Mouse (Mus musculus) limb, embryonic 14.5 days (tissue): ENCODE measurements around the gene Chd9. TPM values are rescaled to one million over a fixed set of nuclear protein-coding genes. Genes with fewer than 3 reads are reported as not detected.

Experiments
- ATAC-seq: fragments of 200-750 bp; cut with Nextera tagmentation; 2 replicates; pipeline ENCODE4 v1.8.0; 2017; ENCODE audit warnings: low read depth, moderate number of reproducible peaks, moderate TSS enrichment; ENCODE audit not compliant: low FRiP score
- DNase-seq: peaks from one replicate; pipeline ENCODE4 v3.0.0-alpha.2; 2015; ENCODE audit warnings: low spot score
- H3K27ac ChIP-seq: fragments of 300-500 bp; sonication (generic); replicated peaks from 2 replicates; pipeline ENCODE4 v1.5.1; 2014; ENCODE audit warnings: low read depth, mild to moderate bottlenecking, low read length, moderate library complexity, mixed read lengths
- H3K27me3 ChIP-seq: fragments of 300-500 bp; sonication (generic); 2 replicates; pipeline ENCODE4 v1.6.1; 2014; ENCODE audit warnings: low read length, mixed read lengths; ENCODE audit not compliant: control insufficient read depth, insufficient read depth
- H3K36me3 ChIP-seq: fragments of 300-500 bp; sonication (generic); 2 replicates; pipeline ENCODE4 v1.6.1; 2014; ENCODE audit warnings: mild to moderate bottlenecking, low read length, moderate library complexity, mixed read lengths; ENCODE audit not compliant: control insufficient read depth, insufficient read depth
- H3K4me1 ChIP-seq: fragments of 300-500 bp; sonication (generic); 2 replicates; pipeline ENCODE4 v1.6.1; 2014; ENCODE audit warnings: antibody characterized with exemption, low read length, mixed read lengths; ENCODE audit not compliant: control insufficient read depth, insufficient read depth
- H3K4me2 ChIP-seq: fragments of 300-500 bp; sonication (generic); replicated peaks from 2 replicates; pipeline ENCODE4 v1.6.1; 2014; ENCODE audit warnings: low read depth, mild to moderate bottlenecking, low read length, moderate library complexity; ENCODE audit not compliant: severe bottlenecking
- H3K4me3 ChIP-seq: fragments of 300-500 bp; sonication (generic); replicated peaks from 2 replicates; pipeline ENCODE4 v1.5.1; 2014; ENCODE audit warnings: low read length
- H3K9ac ChIP-seq: fragments of 300-500 bp; sonication (generic); 2 replicates; pipeline ENCODE4 v1.6.1; 2014; ENCODE audit warnings: mild to moderate bottlenecking, low read depth, low read length, moderate library complexity; ENCODE audit not compliant: severe bottlenecking
- H3K9me3 ChIP-seq: fragments of 300-500 bp; sonication (generic); 2 replicates; pipeline ENCODE4 v1.6.1; 2016; ENCODE audit warnings: low read length; ENCODE audit not compliant: control insufficient read depth
- POLR2A ChIP-seq: fragments of 200-500 bp; IDR thresholded peaks from 2 replicates; pipeline ENCODE4 v1.8.0; 2012; ENCODE audit warnings: inconsistent platforms, mild to moderate bottlenecking, moderate library complexity, borderline replicate concordance; ENCODE audit not compliant: insufficient read depth, insufficient read length; ENCODE audit errors: extremely low read depth
- WGBS: fragments of 180-500 bp; shearing (Covaris S2); extraction: QIAGEN DNeasy Blood & Tissue Kit; methylation state at CpG from one replicate; pipeline ENCODE4 v1.1.7; 2014; 5-methylcytosine and 5-hydroxymethylcytosine counted together
- polyA plus RNA-seq, 2 experiments: library from polyadenylated mRNA; depleted of rRNA in 1 of 2; stranded (reverse) in 1 of 2; unstranded in 1 of 2; fragments of >200 nt; fragmentation: Nextera tagmentation in 1 of 2; extraction: Ambion mirVana in 1 of 2; gene quantifications; 2 replicates each; pipeline versions ENCODE4 v1.2.1 to v1.2.3; 2012 to 2014

The Chd9 gene
- polyA plus RNA-seq, 2 experiments: 97.2 to 143 TPM

DNA sequence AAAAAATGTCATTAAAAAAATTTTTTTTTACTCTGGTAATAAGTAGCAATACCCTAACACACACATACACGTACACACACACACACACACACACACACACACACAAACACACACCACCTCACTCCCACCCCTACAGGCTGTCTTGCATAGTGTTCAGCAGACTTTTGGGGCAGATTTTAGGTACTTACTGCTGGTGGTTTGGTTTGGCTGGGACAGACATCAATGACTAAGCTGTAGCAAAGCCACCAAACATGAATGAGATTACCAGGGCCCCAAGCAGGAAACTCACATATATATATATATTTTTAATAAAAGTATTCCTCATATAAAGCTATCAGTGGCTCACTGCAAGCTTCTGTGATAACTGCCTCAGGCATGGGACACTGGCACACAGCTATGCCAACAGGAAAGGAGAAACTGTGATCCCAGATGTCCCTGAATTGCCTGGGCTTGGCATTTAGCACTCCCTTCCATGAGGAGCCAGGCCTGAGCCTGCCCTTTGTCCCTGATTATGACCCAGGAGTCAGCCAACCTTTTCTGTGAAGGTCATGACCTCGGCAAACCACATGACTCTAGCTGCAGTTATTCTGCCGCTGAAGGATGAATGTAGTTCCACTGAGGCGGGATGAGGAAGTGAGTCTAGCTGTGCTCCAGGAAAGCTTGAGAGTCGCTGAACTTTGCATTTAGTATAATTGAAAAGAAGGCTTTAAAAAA lies 4.6 kb downstream of the Chd9 start:
- WGBS: 40% methylated on average over 5 of the region's 5 CpGs
- Histone ChIP-seq H3K9ac (no peak overlapping the region), H3K36me3 (no peaks in the 10 kb centered on the region), H3K27ac (no peak overlapping the region), H3K4me2 (no peak overlapping the region), H3K9me3 (no peaks in the 10 kb centered on the region), H3K4me3 (no peak overlapping the region), H3K4me1 (peaks cover 15% of the 10 kb centered on the region), H3K27me3 (no peaks in the 10 kb centered on the region)
- ATAC-seq (no peak), DNase-seq (no peak)
- no peak for TF ChIP-seq POLR2A

DNA sequence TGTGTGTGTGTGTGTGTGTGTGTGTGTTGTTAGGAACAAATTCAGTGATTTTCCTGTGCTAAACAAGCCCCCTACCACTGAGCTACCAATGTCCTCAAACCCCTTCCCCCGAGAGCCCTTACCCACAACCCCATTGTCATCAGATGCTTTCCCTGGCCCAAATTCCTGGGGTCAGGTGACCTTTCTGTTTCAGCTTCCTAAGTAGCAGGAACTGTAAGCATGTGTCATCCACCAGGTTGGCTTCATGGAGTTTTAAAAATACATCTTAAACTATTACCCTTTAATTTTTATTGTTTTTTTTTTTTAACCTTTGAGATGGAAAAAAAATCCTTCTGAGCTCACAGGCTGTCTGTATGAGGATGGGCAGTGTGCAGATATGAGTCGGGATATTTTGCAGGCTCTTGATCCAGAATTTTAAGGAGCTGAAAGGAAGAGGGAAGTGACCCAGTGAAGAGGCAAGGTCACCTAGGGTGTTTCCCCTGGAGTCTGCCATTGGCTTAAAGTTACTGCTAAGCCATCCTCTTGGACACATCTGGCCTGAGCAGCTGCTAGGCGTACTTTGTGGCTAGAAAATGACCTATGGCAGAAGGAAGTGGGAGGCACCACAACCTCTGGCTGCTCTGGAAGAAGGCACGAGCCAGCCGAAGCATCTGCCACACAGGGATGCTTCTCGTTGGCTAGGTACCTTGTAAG lies 5.6 kb downstream of the Chd9 start:
- Histone ChIP-seq H3K27me3 (no peaks in the 10 kb centered on the region), H3K4me1 (peaks cover 10% of the 10 kb centered on the region; the same call in 1 of the 2 replicates), H3K27ac (no peak overlapping the region), H3K4me2 (no peak overlapping the region), H3K9ac (no peak overlapping the region), H3K4me3 (no peak overlapping the region), H3K36me3 (no peaks in the 10 kb centered on the region), H3K9me3 (no peaks in the 10 kb centered on the region)
- 56% methylated on average over 6 of the region's 6 CpGs for WGBS
- no peak for TF ChIP-seq POLR2A
- ATAC-seq: no peak
- DNase-seq: no peak

DNA sequence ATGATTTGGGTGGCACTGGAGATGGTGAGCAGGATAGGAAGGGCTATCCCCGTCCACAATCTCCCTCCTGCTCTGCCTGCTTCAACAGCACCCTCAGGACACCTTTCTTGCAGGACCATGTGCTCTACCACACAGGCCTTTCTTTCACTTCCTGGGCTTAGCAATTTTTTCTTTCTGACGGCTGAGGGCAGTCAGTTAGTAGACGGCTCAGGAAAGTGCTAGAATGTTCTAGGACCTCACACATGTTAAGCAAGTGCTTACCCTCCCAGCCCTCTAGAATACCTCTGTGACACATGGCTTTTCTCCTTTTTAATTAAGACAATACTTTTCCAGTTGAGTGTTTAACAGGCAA lies 6.1 kb downstream of the Chd9 start:
- ATAC-seq: no peak

DNA sequence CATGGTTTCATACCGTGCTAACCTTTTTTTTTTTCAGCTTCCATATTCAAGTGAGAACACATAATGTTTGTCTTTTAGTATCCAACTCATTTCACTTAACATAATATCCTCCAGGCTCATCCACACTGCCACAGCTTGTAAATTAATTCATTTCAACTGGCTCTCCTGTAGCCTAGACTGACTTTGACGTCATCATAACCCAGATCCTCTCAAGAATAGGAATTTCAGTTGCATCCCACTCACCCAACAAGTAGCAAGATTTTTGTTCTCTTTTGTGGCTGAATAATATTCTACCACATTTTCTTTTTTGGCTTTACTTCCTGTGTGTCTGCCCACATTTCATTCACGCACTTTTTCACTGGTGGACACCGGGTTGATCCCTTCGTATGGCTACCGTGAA lies 9.3 kb downstream of the Chd9 start:
- TF ChIP-seq POLR2A: no peak
- ATAC-seq: no peak

More for the DNA sequence above, 6.1 kb downstream of the Chd9 start:
- WGBS: 67% methylated on average over 3 of the region's 3 CpGs
- no peak for TF ChIP-seq POLR2A
- Histone ChIP-seq H3K4me3 (no peak overlapping the region), H3K27ac (no peak overlapping the region), H3K4me1 (peaks cover 9% of the 10 kb centered on the region; the same call in 1 of the 2 replicates), H3K27me3 (no peaks in the 10 kb centered on the region), H3K4me2 (no peak overlapping the region), H3K9me3 (no peaks in the 10 kb centered on the region), H3K36me3 (no peaks in the 10 kb centered on the region), H3K9ac (no peak overlapping the region)
- no peak for DNase-seq

DNA sequence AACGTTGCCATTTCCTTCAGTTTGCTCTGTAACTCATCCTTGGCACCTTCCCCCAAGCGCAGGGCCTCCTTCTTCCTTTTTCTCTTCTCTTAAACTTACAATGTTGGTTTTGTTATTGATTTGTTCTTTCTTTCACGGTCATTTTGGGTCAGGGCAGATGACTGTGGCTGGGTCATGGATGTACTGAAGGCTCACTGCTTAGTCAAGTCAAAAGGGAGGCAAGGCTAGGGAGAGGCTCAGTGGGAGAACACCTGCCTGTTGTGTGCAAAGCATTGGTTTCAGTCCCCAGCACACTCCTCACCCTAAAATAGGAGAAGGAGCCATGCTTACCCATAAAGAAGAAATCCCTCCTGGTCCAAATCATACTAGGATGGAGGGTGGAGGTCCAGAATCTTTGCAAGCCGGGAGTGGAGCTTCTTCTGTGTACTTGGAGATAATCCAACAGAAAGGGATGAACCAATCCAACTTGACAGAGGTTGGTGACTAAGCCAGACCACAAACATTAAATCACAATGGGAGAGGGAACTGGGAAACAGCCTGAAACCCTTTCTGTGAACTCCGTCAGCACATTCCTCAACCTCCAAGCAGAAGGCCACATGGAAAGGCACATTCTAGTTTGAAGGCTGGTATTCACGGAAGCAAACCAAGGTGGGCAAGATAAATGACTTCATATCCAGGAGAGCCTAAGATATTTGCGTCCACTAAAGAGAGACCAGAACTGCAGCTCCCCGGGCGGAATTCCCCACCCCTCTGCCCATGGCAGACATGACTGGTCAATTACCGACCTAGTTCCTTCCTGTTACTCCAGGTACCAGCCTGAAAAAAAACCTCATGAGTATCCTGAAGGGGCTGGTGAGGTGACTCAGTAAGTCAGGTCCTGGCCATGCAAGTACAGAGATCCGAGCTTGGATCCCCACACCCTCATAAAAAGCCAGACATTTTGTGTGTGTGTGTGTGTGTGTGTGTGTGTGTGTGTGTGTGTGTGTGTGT lies 11.9 kb downstream of the Chd9 start:
- ATAC-seq: no peak
- DNase-seq: no peak
- no peak overlapping the region for H3K9ac ChIP-seq
- H3K36me3 ChIP-seq: no peaks in the 10 kb centered on the region
- 71% methylated on average over 11 of the region's 11 CpGs for WGBS
- no peak overlapping the region for H3K4me3 ChIP-seq
- H3K9me3 ChIP-seq: no peaks in the 10 kb centered on the region
- no peaks in the 10 kb centered on the region for H3K27me3 ChIP-seq
- no peak for TF ChIP-seq POLR2A
- peaks cover 9% of the 10 kb centered on the region for H3K4me1 ChIP-seq
- H3K4me2 ChIP-seq: no peak overlapping the region
- no peak overlapping the region for H3K27ac ChIP-seq

More for the DNA sequence above, 9.3 kb downstream of the Chd9 start:
- Histone ChIP-seq H3K4me2 (no peak overlapping the region), H3K4me1 (peaks cover 4% of the 10 kb centered on the region), H3K4me3 (no peak overlapping the region), H3K27ac (no peak overlapping the region), H3K9me3 (no peaks in the 10 kb centered on the region), H3K9ac (no peak overlapping the region), H3K36me3 (no peaks in the 10 kb centered on the region), H3K27me3 (no peaks in the 10 kb centered on the region)
- 91% methylated on average over 6 of the region's 6 CpGs for WGBS
- DNase-seq: no peak
